Mouse (Mus musculus) NIH3T3 (cell line): ENCODE measurements around the gene Olfm2.

ENCODE experiments used
- DNase-seq: peaks from one replicate; pipeline ENCODE4 v3.0.0-alpha.2; 2012; ENCODE audit warnings: low read depth

Gene Olfm2

DNA sequence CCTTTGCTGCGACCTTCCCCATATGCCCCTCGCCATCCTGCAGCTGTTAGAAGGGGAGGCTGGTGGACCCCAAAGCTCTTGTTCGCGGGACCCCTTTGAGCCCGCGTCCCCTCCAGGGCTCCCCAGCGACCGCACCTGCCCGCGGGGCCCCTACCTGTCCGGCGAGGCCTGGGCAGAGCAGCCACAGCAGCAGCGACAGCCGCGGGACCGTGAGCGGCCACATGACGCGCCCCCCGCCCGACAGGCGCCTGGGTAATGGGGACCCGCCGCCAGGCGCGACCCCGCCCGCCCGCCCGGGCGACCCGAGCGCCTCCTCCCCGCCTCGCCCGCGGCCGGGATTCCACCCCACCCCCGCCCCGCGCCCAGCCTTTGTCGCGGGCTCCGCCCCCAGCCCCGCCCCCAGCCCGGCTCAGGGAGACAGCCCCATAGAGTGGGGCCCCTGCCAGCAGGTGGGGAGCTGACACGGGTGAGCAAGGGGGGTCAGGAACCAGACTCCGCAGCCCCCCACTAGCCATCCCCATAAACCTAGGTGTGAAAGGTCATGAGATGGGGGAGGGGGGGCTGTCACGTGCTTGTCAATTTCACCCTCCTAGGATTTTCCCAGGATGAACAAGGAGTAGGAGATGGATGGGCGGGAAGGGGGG is at the start of gene Olfm2:
Olfm2 (minus strand) TSS at position 333 of the 644 bp plus-strand sequence.
- no peak for DNase-seq

DNA sequence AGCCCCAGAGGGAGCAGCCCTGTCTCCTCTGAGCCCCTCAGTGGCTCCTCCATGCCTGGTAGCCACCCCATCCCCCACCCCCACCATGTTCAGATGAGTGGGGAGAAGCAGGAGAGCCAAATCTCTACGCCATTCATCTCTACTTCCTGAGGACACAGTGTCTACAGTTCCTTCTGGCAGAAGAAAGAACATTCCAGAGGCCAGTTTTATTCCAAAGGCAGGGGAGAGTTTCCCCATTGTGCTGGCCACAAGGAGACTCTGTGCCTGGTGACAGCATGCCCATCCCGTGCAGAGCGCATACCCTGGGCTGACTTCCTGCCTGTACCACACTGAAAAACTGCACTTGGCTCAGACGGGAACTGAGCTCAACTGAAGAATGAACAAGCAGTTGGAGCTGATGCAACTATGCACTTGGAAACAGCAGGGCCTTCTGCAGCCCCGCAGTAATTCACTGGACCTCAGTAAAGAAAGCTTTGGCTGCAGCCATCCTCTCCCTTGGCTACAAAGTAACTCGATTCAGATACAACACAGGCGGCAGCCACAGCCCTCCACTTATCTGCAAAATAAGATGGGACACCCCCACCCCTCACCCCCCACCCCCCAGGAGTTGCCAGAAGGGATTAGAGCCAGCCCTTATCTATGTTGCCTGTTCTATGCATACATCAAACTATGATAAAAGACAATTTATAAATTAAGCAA is 48.1 kb upstream of the Olfm2 start:
- DNase-seq: peak; percentile 64

DNA sequence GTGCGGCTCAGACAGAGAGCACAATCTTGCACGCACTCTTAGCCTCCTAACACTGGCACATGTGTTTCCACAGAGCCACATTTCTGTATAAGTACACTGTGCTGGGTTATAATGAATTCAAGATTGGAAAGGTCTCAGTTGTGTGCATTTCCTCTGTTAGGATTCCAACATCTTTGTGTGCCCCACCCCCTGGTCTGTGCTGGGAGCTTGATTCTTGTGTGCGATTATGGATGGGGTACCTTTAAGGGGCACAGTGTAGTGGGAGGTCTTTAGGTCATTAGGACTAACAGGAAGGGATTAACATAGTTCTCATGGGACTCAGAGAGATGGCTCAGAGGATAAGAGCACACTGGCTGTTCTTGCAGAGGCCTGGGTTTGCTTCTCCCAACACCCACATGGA is 44.2 kb upstream of the Olfm2 start:
- DNase-seq: peak; percentile 14

DNA sequence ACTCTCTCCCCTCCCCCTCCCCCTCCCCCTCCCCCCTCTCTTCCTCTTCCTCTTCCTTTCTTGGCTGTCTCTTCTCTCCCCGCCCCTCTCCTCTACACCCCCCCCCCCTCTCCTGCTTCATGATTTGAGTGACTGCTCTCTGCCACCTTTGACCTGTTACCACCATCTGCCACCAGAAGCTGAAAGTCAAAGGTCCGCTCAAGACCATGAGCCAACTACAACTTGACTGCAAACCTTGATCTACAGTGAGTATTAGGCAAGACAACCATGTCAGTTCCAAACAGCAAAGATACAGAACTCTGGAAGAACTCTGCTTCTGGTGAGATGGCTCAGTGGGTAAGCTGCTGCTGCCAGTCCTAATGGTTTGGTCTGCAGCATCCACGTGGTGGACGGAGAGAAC is 43.5 kb upstream of the Olfm2 start:
- DNase-seq: no peak

DNA sequence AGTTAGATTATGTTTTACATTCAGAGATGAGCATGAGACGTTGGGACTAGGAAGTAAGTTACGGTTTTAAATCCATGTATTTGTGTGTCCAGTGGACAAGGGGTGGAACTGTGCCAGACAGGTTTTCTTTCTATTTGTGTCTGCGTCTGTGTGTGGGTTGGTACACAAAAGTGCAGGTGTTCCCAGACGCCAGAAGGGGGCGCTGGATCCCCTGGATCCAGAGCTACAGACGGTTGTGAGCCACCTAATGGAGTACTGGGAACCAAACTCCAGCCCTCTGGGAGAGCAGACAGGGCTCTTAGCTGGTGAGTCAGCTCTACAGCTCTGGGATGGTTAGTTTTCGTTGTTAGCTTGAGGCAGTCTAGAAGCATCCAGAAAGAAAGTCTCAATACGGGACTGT is 41.8 kb upstream of the Olfm2 start:
- DNase-seq: no peak

DNA sequence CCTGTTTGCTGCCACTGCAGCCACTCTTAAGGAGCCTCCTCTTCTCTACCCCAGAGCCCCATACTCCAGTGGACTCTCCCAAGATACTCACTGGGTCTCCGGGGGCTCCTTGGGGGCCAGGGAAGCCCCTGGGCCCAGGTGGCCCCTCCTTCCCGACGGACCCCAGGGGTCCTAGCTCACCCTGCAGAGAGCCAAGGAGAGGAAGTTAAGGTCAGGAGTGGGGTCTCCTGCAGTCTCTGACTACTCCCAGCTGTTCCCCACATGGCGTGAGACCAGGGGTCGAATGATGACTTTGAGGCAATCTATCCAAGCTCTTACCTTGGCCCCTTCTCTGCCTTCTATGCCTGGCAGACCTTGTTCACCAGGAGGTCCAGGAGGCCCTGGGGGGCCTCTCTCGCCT is 38.9 kb upstream of the Olfm2 start:
- DNase-seq: no peak

DNA sequence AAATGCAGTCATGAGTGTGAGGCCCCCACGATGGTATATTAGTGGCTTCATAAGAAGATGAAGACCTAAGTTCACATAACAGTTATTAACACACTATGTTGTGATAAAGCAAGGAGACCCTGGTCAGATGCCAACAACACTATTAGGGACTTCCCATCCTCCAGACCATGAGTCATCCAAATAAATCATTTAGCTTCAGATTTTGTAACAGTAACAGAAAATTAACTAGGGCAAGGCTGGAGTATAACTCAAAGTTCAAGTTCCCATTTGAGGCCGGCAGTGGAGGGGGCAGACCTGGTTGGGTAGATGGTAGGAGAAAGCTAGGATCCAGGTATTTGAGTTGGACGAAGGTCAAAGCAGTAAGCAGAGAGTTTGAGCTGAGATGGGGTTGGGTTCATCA is 35.1 kb upstream of the Olfm2 start:
- DNase-seq: peak; percentile 79

DNA sequence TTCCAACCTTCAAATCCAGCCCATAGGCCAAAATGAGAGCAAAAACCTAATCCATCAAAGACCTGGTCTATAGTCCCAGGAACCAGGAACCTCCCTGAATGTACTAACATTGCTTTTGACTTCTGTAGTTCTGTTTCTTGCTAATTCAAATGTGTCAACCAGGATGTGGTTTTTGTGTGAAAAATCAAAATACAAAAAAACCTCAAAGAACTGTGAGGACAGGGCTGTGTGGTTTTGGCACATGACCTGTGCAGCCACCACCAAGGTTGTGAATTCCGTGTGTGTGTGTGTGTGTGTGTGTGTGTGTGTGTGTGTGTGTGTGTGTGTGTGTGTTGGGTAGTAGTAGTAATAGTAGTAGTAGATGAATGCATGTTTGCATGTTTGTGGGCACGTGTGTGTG is 19.1 kb upstream of the Olfm2 start:
- DNase-seq: no peak

DNA sequence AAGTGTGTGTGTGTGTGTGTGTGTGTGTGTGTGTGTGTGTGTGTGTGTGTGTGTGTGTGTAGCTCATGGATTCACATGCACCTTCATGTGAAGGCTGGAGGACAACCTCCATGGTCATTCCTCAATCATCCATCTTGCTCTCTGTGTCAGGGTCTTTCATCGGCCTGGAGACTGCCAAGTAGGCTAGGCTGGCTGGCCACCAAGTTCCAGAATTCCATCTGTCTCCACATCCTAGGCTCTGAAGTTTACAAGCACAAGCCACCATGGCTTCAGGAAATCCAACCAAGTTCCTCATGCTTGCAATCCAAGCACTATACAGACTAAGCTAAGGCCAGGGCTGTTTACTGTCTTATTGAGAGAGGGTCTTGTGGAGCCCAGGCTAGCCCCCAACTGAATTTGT is 16.9 kb upstream of the Olfm2 start:
- DNase-seq: peak; percentile 43

DNA sequence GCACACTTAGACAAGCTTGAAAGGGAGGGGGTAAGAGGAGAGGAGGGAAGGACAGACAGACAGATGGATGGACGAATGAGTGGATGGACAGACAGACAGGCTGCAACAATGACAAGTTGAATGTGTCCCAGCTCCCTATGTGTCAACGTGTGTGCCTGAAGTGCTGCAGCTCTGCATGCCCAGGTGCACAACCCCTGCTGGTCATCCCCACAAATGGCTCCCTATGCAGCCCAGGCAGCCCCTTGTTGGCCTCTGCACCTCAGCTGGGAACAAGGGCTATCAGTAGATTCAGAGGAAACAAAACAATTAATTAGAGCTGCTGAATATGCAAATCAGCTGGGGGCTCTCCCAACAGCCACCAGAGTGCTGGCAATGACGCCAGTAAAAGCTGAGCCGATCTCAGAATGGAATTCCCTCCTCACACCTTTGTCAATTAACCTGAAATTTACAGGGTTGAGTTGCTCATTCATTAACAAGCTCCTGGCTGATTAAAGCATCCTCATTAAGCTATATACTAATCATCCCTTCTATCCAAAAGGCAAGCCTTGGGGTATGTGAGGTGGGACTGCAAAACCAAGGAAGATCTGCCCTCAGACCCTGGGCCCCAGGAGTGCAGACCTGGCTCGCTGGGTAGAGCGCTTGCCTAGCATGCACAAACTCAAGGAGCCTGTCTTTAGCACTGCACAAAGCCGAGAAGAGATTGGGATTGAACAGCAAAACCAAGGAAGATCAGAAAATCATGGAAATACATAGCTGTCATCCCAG is 16.2 kb upstream of the Olfm2 start:
- no peak for DNase-seq

DNA sequence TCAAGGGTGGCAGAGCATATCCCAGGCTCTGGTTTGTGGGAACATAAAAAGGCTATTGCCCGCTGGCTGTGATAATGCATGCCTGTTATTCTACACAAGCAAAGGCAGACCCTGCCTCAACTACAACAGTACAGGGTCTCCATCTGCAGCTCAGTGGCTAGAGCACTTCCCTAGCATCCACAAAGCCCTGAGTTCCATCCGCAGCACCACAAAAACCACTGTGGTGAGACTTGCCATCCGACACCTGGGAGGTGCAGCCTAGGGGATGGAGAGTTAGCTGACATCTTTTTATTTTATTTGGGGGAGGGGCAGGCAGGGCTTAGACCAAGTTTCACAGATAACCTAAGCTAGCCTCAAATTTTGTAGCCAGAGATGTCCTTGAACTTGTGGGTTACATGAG is 15.2 kb upstream of the Olfm2 start:
- no peak for DNase-seq

DNA sequence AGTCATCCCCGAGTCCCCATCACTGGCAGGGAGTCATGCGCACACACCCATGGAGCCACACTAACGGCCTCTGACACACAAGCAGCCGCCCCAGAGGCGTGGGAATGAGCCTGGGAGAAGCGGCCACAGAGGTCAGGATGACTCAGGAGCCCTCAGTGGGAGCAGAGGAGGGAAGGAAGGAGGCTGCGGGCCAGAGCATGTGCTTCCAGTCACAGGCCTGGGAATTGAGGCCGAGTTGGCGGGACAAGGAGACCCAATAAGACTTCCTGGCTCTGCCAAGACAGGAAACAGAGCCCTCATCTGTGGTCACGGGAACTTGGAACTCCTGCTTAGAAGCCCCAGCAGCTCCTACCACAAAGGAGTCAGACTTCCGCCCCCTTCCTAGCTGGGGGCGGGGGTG is 14.7 kb upstream of the Olfm2 start:
- DNase-seq: peak; percentile 89

DNA sequence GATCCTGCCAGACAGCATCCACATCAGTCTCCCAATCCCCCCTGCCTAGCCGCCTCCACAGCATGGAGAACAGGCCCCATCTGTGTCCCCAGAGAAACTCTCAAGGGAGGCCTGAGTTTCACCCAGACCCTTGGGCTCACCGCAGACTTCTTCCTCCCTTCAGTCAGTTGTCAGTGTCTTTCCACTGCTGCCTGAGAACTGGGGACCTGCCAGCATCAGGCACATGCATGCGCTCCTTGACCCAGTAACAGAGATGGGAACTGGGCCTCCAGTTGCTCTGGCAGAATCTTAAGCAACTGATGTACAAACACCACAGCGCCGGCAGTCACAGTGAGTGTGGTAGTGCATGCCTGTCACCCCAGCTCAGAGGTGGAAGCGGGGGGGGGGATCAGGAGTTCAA is 12.7 kb upstream of the Olfm2 start:
- DNase-seq: no peak

DNA sequence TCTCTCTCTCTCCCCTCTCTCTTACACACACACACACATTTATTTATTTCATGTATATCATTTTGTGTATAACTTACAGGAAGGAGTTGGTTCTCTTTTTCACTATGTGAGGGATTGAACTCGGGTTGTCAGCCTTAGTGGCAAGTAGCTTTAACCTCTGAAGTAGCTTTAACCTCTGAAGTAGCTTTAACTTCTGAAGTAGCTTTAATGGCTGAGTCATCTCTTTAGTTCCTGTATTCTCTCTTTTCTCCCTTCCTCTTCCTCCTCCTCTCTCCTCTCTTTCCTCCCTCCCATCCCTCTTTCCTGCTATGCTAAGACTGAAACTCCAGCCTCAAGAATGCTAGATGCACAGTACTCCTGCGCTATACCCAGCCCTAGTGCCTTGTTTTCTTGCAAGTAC is 12.1 kb upstream of the Olfm2 start:
- no peak for DNase-seq

DNA sequence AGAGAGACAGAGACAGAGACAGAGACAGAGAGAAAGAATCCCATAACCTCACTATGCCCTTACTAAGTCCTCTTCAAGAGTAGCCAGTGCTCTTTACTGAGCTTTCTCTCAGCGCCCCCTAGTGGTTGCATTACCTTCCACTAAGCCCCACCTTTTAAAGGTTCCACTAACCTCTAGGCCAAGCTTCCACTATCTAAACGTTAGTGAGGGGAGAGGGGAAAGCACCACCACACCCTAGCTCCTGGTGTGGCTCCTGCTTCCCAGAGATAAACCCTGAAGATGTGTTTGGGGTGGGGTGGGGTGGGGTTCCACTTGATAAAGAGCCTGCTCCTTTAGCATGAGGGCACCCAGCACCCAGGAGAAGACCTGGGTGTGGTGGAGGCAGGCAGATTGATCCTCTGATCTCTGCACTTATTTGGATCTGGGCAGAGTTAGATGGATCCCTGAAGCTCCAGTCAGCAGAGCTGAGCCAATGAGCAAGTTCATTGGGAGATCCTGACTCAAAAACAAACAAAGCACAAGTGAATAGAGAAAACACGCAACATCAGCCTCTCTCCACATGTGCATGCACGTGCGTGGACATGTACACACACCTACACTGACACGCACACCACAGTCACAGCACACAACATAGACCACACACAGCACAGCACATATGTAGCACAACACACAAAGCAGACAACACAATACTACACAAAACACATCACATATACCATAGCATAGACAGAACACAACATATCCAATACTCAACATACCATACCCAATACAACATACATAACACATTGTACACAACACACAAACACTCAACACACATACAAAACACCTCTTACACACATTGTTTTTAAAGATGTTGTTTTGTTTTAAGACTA is 11.2 kb upstream of the Olfm2 start:
- DNase-seq: peak; percentile 69

DNA sequence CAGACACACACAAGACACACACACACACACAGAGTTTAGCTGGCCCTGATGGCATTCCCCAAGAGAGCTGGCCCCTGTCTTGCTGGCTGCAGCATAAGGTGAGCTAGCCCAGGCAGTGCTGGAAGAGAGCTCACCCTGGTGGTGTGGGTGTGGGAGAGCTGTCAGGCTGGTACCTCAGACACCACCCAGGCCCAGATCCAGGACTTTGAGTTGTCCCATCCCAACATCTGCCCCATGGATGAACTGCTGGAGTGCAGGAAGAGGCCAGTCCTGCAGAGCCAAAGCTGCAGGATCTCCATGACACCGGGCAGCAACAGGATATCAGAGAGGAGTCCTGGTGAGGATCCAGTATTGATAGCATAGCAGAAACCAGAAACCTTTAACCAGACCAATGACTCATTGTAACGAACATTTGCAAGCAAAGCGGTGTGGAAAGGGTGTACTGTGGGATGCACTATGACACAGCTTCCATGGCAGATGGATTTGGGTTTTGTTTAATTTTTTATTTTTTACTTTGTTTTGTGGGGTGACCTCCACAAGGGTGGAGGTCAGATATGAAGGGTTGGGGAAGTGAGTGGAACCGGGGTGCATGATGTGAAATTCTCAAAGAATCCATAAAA is 10.0 kb upstream of the Olfm2 start:
- no peak for DNase-seq

DNA sequence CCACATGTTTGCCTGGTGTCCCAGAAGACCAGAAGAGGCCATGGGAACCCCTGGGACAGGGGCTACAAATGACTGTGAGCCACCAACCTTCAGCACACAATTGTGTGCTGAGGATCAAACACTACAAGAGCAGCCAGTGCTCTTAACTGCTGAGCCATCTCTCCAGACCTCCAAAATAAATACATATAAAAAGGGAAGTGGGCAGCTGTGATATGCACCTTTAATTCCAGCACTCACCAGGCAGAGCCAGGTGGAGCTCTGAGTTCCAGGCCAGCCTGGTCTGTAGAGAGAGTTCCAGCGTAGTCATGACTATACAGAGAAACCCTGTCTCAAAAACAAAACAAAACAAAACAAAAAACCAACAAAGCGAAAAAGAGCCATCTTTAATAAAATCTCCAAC is 8.2 kb upstream of the Olfm2 start:
- DNase-seq: no peak

DNA sequence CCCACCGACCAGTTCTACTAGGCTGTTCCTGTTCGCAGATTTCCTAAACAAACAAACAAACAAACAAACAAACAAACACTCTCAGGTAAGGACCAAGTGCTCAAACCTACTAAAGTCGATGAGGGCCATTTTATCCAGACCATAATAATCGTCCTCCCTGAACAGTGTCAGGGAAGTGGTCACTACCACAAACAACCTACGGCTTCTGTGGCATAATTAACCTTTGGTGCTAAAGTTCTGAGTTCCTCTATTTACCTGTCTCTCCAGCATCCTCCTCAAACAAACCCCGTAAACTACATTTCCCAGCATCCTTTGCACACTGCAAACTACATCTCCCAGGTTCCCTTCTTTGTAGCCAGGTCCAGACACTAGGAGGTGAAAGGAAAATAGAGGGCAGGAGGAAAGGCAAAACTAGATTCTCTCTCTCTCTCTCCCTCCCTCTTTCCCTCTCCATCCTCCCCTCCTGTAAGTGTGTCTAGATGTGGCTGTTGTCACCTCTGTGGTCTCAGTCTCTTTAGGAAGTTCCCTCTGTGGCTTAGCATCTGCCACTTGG is 5.4 kb upstream of the Olfm2 start:
- no peak for DNase-seq

DNA sequence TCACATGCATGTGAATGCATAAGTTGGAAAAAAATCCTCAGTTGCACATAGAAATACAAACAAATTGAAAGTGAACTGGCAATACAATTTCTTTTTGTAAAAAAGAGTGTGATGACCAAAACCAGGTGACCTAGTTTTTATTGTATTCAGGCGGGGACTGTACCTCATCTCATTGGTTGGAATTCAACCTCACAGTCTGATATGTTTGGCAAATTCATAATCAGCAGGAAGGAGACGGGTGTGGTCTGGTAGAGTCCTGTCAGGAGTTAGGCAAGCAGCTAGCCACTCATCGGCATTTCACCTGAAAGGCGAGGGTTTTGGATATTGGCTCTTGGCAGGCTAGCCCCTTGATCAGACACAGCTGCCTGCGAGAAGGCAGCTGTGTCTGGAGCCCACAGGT is 3.1 kb upstream of the Olfm2 start:
- no peak for DNase-seq

DNA sequence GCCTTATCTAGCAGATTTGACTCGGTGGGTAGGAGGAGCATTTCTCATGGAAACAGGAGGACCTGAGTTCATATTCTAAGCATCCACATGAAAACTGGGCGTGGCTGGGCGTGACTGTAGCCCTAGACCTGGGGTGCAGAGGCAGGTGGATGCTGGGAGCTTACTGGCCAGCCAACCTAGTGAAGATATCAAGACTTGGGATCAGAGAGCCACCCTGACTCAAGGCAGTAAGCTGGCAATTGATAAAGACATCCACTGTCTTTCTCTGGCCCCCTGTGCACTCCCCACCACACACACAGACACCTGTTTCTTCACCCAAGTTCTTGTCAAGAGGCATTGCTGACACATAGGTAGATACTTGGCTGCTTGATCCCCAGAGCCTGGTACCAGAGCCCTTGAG is 2.4 kb upstream of the Olfm2 start:
- DNase-seq: no peak

DNA sequence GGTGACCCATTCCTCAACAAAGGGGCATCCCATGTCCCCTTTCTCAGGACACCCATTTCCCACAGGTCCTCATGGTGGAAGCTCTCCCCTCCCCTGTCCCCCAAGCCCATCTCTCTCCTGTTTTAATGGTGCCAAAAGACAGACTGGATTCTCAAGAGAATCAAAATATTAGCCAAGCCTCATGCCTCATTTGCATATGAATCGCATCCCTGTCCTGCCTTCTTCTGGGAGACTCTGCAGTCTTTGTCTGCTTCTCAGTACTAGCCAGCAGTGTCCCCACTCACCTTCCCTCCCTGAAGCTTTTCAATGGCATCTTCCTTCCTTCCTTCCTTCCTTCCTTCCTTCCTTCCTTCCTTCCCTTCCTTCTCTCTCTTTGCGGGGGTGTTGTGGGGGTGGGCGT is 1.5 kb upstream of the Olfm2 start:
- no peak for DNase-seq
